Mouse (Mus musculus) yolk sac, embryonic 10.5 days (tissue): ENCODE measurements at regions not wholly inside any gene's neighbourhood (a gene's known extent, or its start where the extent isn't known, plus 50 kb on each side); places are given as distances from the start of the nearest gene placed in this dataset.

Source experiments
- DNase-seq: peaks from one replicate; pipeline ENCODE4 v3.0.0-alpha.2; 2017; ENCODE audit warnings: low spot score

DNA sequence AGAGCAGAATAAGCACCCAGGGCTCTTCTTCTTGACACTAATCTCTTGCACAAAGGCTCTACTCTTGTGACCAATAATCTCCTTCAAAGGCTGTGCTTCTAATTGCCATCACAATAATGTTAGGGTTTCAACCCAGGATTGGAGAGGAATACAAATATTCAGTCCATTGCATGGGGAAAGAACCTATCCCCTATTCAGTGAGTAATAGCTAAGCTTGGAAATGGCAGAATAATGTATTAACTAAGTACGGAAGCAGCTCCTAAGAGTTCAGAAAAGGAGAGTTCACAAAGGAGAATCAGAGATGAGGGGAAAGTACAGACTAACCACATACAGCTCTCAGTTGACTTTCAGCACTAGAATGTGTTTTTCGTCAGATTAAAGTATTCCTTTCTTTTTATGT is 544.3 kb downstream of the Nfib start:
- DNase-seq: no peak

DNA sequence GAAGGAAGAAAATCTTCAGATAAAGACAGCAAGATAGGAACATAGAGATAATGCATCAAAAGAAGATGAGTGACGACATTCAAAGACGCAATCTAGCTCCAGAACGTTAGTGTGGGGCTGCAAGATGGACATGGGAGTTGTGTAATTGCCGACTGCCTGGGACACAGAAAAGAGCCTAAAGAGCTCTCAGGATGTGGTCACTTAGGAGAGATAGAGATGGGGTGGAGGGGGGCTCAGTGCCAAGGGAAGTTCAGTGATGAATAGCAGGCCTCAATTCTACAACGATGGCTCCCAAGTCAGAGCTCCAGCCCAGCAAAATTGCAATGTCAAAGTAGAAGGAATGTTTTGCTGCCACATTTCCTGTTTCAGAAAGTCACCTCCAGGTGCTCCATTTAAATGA is 545.3 kb downstream of the Nfib start:
- DNase-seq: no peak

DNA sequence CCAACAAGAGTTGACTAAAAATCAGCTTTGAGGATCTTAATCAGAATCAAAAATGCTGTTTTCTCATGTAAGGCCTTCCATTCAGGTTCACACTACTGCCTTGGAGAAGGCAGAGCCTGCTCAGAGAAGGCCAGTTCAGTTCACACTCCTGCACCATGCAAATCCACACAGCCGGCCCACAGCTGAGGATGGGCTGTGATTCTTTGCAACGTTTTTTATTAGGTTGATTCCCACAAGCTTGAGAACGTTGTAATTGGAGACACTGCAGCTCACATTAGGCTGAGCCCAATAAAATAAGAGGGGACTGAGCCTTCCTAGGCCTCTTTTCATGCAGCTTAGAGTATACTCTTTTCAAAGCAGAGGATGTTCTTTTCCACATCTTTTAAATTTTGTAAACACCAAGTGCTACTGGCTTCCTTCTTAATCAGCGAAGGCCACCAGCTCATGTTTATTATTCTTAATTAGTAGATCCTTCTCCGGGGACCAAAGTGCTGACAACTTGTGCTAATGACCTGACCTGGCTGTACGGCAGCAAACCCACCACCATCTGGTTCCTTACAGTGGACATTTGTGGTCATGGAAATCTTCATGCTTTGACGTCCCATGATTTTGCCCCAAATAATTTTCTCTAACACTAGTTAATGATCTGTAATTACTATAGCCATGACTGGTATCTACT is 549.8 kb downstream of the Nfib start:
- DNase-seq: no peak

DNA sequence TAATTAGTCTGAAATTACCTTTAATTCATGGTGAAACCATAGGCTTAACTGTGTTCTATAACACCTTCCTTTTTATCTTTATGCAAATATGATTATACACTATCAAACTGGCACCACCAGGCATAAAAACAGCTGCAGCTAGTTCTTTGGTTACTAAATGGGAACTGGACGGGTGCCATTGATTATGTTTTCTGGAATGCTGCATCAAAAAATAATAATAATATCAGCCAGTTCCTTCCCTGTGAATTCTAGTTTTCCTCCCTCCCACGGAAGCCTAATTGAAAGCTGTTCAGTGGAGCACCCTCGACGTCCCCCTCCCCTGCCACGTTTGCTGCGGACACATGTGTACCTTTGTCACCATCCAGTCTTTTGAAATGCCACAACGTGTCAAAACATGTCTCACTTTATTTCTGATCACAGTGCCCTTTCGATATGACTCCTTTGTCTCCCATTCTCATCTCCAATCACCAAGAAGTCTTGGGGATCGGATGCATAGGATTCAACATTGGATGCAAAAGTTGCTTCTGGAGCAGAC is 551.5 kb downstream of the Nfib start:
- no peak for DNase-seq

DNA sequence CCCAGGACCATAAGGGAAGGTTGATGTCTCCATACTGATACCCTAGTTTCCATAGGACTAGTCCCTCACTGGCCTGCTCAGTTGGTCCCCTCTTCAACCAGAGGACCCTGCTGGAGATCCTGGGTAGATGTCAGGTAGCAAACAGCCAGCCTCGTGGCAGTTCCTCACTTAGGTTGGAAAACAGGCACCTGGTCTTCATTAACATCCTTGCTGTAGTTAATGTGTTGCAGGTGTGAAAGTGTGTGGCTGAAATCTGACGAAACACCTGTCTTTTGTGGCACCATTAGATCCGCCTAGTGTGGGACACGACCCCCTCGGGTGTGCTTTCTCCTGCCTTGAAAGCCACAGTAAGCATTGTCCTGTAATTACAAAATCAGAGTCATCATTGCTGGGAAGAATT is 551.9 kb downstream of the Nfib start:
- DNase-seq: no peak

DNA sequence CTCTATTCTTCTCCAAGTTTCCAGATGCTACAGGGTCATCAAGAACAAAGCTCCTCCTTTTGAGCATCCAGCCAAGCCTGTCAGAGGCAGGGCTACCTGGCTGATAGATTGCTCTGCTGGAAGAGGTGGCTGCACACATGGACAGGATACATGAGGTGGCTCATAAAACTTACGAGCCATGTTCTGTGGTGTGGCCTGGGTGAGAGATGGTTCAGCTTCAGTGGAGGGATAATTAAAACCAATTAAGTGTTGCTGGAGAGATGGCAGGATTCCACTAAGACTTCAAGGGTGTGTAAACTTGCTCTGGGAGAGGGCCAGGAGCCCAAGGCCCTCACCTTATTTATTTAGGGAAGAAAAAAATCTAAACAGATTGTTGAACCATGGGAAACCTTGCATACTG is 555.6 kb downstream of the Nfib start:
- DNase-seq: no peak

DNA sequence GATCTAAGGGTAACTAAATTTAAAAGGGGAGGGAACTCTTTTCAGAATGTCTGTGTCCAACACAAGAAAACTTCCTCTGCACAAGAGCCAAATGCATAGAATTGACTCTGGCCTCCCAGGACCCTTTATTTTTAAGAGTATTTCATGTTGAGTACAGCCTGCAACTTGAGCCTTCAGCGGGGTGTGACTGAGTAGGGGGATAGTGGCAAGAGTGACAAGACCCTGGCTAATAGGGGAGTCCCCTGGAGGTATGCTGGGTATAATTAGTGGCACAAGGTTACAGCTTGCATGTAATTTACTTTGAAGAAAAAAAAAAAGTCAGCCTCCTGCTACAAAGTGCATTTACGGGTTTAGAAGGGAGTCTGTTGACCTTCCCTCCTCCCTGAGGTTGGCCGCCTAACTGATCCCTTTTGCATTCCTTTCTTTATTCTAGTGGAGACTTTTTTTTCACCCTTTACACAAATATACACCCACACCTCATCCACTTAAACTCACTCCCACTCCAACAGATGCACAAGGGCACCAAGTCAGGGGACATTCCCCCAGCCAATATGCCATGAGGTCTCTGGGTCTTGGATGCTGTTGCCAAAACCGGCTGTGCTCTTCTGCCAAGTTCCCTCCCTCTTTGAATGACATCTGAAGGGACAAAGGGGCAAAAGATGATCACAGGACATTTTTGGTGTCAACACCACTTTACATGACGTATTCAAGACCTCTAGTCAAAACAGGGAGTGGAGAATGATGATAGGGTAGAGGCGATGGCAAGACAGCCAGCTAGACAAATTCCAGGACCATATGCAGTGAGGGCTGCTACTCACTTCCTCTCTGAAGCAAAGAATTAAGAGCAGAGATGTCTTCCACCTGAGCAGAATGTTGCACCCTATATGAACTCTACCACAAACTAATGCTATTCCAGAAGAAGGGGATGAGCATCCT is 557.2 kb downstream of the Nfib start:
- peak; percentile 3 for DNase-seq

DNA sequence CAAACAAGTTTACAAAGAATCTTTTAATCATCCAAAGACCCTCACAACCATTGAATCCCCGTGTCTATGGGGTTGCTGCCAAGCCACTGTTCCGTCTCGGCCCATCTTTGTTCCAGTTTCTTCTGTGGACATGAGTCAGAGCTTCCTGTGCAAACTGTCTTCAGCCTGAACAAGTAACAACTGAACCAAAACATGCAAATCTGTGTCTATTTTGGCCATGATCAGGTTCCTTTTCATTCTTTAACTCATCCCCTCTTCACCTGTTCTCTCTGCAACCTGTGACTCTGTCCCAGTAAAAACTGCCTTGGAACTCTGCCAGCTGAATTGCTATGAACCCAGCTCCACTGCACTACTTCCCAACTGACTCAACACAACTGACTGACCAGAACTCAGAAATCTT is 563.2 kb downstream of the Nfib start:
- no peak for DNase-seq

DNA sequence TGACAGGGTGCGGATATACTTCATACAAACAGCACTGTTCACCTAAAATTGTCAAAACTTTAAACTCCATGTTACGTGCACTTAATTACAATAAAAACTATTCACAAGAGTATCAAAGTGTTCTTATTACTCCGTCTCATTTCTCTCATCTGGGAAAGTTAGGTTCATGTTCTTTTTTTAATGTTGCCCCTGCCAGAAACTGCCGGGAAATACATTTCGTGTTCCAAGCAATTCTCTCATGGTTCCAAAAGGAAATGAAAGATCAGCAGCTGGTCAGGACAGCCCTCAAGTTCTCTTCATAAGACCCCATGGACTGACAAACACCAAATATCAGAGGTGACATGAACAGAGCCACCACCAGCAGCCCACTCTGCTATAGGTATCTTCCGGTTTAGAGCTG is 565.7 kb downstream of the Nfib start:
- no peak for DNase-seq

DNA sequence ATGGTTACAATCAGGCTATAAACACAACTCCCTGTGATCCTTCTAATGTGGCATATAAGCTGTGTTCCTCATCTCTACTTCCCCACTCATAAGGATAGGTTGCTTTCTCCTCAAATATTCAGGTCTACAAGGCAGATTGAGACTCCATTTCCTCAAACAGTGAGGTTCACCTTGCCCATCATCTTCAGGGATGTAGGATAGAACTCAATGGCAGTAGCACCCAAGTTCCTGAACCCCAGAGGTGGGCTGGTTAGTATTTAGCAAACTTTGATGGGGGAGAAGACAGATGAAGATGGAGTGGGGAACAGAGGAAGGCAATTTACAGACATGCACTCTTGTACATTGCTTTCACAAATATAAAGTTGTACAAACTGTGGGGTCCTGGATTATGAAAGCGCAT is 566.5 kb downstream of the Nfib start:
- DNase-seq: no peak

DNA sequence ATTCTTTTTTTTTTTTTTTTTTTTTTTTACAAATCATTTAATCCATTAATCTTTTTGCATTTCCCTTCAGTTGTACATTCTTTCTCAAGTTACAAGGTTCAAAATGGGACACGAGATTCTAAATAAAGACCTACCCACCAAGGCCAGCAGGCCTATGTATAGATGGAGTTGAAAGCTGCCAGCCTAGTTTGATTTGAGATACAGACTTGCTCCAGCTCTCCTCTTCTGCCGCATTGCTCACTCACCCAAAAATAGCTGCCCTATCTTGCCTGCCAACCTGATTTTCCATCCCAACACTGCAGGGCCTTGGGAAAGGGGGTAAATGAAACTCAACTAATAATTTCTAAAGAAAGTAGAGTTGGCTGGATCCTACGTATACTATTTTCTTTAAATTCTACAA is 572.7 kb downstream of the Nfib start:
- DNase-seq: no peak

DNA sequence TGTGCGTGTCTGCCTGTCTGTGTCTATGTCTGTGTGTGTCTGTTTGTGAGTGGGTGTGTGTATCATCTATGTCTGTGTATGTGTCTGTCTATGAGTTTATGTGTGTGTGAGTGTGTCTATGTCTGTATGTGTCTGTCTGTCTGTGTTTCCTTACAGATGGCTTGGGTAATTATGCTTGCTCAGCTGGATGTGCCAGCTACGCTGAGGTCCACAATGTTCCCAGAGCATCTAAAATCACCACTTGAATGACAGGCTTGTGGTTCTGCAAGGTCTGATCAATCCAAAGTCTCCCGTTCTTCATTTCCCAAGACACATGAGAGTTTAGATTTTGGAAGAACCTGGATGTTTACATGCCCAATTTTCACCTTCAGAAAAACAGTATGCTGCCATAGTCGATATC is 573.2 kb downstream of the Nfib start:
- DNase-seq: no peak

DNA sequence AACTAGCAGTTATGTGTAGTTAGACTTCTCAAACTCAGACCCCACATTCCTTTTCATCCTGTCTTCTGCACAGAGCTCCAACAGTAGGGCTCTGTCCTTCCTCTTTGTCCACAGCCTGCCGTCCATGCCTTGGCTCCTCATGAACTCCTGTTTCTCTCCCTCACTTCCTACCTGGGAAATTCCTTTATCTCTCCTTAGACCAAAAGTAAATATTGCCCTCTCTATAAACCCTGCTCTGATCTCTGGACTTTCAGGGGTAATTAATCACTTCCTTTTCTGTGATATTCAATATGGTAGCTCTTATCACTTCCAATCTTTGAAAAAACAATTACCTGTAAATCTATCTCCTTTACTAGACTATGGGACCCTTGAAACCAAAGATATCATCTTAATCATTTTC is 576.1 kb downstream of the Nfib start:
- no peak for DNase-seq

DNA sequence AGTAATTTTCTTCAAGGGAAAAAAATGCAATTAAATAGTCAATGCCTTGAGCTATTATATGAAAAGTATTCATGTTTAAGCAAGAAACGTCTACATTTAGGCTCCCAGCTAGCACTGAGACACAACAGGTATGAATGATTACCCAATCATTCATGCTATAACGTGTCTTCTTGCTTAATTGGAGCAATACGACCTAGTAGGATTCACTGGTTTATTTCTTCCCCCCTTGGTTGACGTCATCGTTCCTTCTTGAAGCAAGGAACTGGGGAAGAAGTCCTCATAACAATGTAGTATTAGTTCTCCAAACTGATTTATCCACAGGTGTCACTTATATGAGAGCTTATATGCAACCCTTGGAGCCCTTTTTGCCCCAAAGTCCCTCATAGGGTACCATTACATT is 581.8 kb downstream of the Nfib start:
- no peak for DNase-seq

DNA sequence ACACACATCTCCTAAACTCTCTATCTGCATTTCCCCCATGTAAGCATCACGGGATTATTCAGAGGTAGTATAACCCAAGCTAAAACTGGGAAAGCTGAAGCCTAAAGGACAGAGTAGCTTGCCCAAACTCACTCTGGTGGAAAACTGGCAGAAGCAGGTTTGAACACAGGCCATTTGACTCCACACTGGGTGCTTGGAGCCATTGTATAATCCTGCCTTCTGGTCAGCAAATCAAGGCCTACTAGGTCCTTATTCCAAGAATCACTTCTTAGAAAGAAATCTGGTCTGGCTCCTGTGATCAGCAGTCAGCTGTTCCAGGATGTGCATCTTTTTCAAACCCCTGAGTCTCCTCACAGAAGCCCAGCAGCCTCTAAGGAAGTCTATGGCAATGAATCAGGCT is 582.4 kb downstream of the Nfib start:
- no peak for DNase-seq

DNA sequence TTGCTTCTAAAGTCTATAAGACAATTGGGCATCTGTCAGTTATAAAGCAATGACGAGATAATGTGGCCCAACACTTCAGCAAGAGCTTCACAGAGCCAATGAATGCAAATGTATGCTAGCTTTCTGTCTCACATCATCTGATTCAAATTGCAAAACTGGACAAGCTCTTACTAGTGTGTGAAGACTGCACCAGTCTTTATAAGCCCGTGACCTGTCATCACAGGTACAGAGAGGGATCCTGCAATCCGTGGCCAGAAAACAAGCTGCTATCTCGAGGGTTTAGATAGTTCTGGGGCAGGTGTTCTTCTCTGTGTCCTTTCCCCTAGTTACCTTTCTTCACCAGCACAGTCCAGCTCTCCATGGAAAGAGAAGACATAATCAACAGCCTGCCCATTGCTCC is 584.8 kb downstream of the Nfib start:
- no peak for DNase-seq

DNA sequence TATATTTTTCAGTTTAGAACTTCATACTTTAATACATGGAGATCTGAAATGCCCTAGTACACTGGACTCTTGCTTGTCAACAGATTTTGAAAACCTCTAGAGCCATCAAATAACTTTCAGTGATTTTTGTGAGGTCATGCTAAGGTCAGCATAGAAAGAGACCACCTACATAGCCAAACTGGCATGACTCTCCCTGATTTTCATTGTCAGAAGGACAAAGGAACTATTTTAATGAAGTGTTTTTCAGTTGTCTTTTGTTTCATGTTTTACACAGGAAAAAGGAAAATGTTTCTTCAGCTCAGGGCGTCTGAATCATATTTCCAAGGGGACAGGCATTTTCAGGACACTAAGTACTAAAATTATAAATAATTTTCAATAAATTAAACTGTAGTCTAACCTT is 585.2 kb downstream of the Nfib start:
- DNase-seq: no peak

DNA sequence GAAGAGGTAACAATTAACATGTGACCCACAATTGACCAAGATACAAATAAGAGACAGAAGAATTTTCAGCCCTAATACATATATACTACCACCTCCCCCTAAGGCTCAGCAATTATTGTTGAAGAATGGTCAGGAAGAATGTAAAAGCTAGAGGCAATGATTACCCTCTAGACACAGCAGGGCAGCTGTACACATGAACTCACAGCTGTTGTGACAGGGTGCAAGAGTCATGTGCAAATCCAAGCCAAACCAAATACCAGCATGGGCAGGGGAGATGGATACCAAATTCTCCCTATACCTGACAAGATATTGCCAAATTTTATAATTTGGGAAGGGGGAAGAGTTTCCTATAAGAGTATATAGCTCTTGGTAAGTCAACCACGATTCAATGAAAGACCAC is 603.7 kb downstream of the Nfib start:
- DNase-seq: no peak

DNA sequence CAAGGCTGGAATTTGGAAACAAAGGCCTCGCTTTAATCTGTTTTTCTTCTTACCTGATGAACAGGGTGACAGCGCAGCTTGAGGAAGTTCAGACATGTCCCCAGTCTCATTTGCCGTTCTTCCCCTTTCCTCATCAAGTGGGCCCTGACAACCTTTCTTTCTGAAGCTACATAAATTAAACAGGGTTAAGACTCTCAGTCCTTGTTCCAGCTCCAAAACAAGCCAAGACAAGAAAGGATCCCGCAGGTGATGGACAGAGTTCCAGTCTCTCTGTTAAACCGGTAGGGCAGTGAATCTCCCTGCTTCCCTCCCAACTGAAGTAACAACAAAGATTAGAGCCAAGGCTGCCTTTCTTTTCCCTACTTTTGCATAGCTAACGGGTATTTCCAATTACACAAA is 605.6 kb downstream of the Nfib start:
- DNase-seq: no peak

DNA sequence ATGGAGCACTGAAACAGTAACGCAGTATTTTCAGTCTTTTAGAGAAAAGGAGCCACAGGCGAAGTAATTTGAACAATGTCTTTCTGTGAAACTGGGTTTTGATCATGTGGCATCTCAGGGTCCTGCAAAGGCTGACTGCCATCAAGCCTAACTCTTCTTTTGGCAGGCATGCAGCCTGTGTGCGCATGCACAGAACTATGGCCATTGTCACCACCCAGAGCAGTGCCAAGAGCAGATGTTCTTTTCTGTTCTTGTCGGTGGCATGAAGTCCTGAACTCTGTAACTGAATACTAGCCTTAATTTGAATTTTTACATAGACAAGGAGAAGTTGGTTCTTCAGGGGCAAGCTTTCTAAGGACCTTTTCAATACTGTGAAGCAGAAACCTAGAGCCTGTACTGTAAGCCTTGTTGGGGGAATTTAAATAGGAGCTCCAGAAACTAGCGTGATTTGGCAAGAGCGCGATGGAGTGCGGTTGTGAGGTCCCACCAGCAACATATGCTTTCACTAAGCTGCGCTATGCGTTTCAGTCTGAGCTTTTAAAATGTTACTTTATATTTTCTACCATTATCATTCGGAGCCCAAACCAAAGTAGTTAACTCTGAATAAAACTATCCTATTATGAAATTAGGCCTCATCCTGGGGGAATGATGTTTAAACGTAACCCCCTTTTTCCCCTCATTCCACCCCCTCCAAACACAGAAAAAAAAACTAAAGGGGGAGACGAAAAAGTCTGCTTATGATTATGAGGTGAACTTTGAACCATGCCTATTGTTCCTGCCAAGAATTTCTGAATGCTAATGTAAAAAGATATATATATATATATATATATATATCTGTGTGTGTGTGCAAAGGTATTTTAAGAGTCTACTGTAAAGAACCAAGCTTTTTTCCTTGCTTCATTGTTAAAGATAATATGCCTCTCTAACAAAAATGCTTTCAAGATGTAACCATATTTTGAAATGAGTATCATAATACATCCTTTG is 606.3 kb downstream of the Nfib start:
- no peak for DNase-seq

DNA sequence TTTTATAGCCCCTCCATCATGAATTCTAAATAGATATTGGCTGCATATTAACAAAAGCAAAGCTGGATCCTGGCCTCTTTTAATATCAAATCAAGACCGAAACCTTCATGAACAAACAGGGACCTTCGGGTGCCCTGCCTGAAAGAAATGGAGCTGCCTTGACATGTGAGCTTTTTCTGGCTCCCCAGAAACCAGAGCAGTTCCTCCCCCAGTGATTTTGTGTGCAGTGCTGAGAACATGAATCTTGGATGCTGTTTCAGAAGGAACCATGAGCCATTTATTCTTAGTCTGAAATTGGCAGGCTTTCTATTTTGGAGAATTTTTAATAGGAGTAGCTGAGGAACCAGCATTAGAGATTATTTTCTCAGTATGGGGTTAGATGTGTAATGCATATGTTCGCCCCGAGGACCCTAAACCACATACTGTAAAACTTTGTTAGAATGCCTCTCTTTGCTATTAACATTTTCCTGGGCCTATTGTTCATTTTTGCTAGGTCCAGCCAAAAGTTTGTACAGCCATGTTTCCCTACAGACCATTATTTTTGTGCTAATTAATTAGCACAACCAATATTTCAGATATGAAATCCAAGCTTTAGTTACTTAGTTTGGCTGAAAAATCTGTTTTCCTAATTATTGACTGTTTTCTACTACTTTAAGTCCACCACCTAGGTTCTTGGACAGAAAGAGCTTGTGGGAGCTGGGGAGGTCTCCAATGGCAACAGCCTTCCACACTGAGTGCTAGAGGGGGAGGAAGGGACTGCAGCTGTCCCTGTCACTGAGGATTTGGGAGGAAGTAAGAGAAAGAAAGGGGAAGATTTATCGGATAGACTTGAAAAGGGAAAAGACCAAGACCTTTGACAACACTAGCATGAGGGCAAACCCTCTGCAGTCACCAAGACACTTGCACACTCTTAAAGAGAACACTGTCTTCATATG is 613.0 kb downstream of the Nfib start:
- no peak for DNase-seq
